Mouse (Mus musculus) embryonic facial prominence, embryonic 11.5 days (tissue): Measurements from ENCODE around the gene Cacna2d4. TPM values are rescaled to one million over a fixed set of nuclear protein-coding genes. Genes with fewer than 3 reads are reported as not detected.

Source experiments
- ATAC-seq: fragments of 200-750 bp; cut with Nextera tagmentation; replicated peaks from 2 replicates; pipeline ENCODE4 v1.8.0; 2017; ENCODE audit warnings: low read depth; ENCODE audit not compliant: insufficient number of reproducible peaks, low FRiP score, low TSS enrichment
- DNase-seq: peaks from one replicate; pipeline ENCODE4 v3.0.0-alpha.2; 2015; ENCODE audit warnings: low spot score
- H3K27ac ChIP-seq: fragments of 300-500 bp; sonication (generic); replicated peaks from 2 replicates; pipeline ENCODE4 v1.5.1; 2014; ENCODE audit warnings: mild to moderate bottlenecking, low read depth, low read length, control low read depth
- H3K27me3 ChIP-seq: fragments of 300-500 bp; sonication (generic); 2 replicates; pipeline ENCODE4 v1.6.1; 2014; ENCODE audit warnings: mild to moderate bottlenecking, low read length, moderate library complexity, mixed read lengths; ENCODE audit not compliant: control insufficient read depth, insufficient read depth
- H3K36me3 ChIP-seq: fragments of 300-500 bp; sonication (generic); replicated peaks from 2 replicates; pipeline ENCODE4 v1.6.1; 2014; ENCODE audit warnings: low read depth, mild to moderate bottlenecking, low read length, moderate library complexity, mixed read lengths; ENCODE audit not compliant: control insufficient read depth, insufficient read depth
- H3K4me1 ChIP-seq: fragments of 300-500 bp; sonication (generic); 2 replicates; pipeline ENCODE4 v1.6.1; 2014; ENCODE audit warnings: low read length, mixed read lengths; ENCODE audit not compliant: control insufficient read depth, insufficient read depth
- H3K4me2 ChIP-seq: fragments of 300-500 bp; sonication (generic); 2 replicates; pipeline ENCODE4 v1.6.1; 2014; ENCODE audit warnings: low read depth, mild to moderate bottlenecking, control low read depth, low read length, moderate library complexity
- H3K4me3 ChIP-seq: fragments of 300-500 bp; sonication (generic); 2 replicates; pipeline ENCODE4 v1.5.1; 2014; ENCODE audit warnings: low read depth, low read length, control low read depth
- H3K9ac ChIP-seq: fragments of 300-500 bp; sonication (generic); replicated peaks from 2 replicates; pipeline ENCODE4 v1.6.1; 2014; ENCODE audit warnings: mild to moderate bottlenecking, control low read depth, low read length
- H3K9me3 ChIP-seq: fragments of 300-500 bp; sonication (generic); replicated peaks from 2 replicates; pipeline ENCODE4 v1.6.1; 2016; ENCODE audit warnings: mild to moderate bottlenecking, low read length, inconsistent platforms, mixed read lengths; ENCODE audit not compliant: control insufficient read depth
- WGBS: fragments of 180-500 bp; shearing (Covaris S2); extraction: QIAGEN DNeasy Blood & Tissue Kit; methylation state at CpG from one replicate; pipeline ENCODE4 v1.1.7; 2014; 5-methylcytosine and 5-hydroxymethylcytosine counted together
- polyA plus RNA-seq: library from polyadenylated mRNA; unstranded; fragments of >200 nt; fragmentation: Nextera tagmentation; extraction: Ambion mirVana; gene quantifications from 2 replicates; pipeline ENCODE4 v1.2.1, GENCODE M21; 2014

Cacna2d4 gene
- polyA plus RNA-seq = not detected in 2 replicates

DNA sequence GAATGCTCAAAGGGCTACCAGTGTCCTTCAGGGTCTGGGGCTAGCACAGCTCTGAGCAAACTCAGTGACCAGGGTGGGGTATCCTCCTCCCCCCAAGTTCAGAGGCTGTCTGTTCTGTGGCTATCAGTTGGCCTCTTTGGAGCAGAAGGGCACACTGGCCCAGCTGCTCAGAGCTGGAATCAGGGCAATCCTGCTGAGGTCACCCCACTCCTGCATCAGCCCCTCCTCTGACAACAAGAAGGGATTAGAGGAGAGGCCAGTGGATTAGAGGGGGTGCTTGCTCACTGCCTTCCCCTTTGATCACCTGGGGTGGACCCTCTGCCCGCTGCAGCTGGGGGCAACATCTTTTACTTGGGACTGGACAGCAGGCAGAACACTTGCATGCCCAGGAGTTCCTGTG is at the start of gene Cacna2d4:
TSS of gene Cacna2d4 (plus strand) at position 286 of the 400 bp plus-strand sequence.
- Histone ChIP-seq H3K9me3 (no peaks in the 10 kb centered on the region), H3K4me1 (no peaks in the 10 kb centered on the region; the same call in 1 of the 2 replicates), H3K36me3 (no peaks in the 10 kb centered on the region), H3K4me3 (no peak within 1 kb of the TSS), H3K4me2 (no peak within 1 kb of the TSS), H3K27me3 (no peaks in the 10 kb centered on the region), H3K27ac (no peak within 1 kb of the TSS), H3K9ac (no peak within 1 kb of the TSS)
- DNase-seq = no peak
- no peak for ATAC-seq
- 54% methylated on average over 1 of the region's 1 CpGs for WGBS

DNA sequence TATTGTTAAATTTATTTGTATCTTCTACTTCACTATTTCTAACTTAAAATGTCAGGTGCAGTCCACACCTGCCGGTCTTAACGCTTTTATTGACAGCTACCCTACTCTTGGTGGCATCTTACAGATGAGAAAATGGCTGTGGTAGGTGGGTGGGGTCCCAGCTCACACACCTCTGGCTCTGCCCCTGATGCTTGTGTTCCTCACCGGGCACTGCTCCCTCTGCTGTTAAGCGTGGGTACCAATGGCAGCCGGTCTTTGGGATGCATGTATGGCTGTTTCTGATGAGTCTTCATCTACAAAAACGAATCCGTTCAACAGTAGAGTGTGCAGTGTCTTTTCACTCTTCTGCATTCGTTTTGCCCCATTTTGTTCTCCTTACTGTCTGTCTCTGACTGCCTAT is 49.7 kb upstream of the Cacna2d4 start:
- H3K4me1 ChIP-seq = no peaks in the 10 kb centered on the region
- no peak overlapping the region for H3K4me2 ChIP-seq
- H3K9me3 ChIP-seq = no peaks in the 10 kb centered on the region
- no peak overlapping the region for H3K27ac ChIP-seq
- WGBS = 65% methylated on average over 8 of the region's 8 CpGs
- no peak overlapping the region for H3K4me3 ChIP-seq
- H3K27me3 ChIP-seq = no peaks in the 10 kb centered on the region
- H3K36me3 ChIP-seq = no peaks in the 10 kb centered on the region
- H3K9ac ChIP-seq = no peak overlapping the region
- DNase-seq = peak; percentile 18
- no peak for ATAC-seq

DNA sequence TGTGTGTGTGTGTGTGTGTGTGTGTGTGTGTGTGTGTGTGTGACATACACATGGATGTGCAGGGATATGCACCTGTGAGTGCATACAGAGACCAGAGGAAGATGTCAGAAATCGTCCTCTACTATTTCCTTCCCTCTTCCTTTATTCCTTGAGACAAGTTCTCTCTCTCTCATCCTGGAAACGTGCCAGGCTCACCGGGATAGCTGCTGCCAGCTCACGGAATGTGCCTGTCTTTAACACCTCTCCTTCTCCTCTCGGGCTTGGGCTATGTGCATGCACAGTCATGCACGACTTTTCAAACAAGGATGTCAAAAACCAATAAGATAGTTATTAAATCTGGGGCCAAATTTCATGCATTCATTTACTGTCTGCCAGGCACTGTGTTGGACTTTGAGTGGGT is 48.7 kb upstream of the Cacna2d4 start:
- no peaks in the 10 kb centered on the region for H3K27me3 ChIP-seq
- 87% methylated on average over 6 of the region's 6 CpGs for WGBS
- no peak for ATAC-seq
- H3K4me2 ChIP-seq = no peak overlapping the region
- no peaks in the 10 kb centered on the region; the same call in 1 of the 2 replicates for H3K36me3 ChIP-seq
- no peak for DNase-seq
- H3K27ac ChIP-seq = no peak overlapping the region
- H3K9me3 ChIP-seq = no peaks in the 10 kb centered on the region
- no peaks in the 10 kb centered on the region for H3K4me1 ChIP-seq
- no peak overlapping the region for H3K9ac ChIP-seq
- H3K4me3 ChIP-seq = no peak overlapping the region

DNA sequence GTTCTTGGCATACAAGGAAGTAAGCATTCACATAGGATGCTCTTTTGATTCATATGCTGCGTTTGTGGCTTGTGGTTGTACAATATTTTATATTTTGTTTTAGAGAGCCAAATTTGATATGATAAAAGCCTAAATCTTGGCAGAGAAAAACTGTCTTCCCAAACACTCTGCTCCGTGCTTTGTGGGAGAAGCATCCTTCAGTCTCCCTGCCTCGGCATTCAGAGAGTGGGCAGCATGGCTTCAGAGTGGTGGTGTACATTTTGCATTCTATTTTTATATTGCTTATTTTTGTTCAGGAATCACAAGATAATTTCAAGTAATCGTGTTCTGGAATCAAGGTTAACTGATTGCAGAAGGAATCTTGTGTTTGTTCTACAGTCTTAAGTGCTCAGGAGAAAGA is 44.8 kb upstream of the Cacna2d4 start:
- Histone ChIP-seq H3K4me1 (no peaks in the 10 kb centered on the region), H3K36me3 (no peaks in the 10 kb centered on the region; the same call in 1 of the 2 replicates), H3K9me3 (no peaks in the 10 kb centered on the region), H3K4me2 (no peak overlapping the region), H3K9ac (no peak overlapping the region), H3K27me3 (no peaks in the 10 kb centered on the region), H3K27ac (no peak overlapping the region), H3K4me3 (no peak overlapping the region)
- 89% methylated on average over 4 of the region's 4 CpGs for WGBS
- ATAC-seq = no peak
- DNase-seq = no peak

DNA sequence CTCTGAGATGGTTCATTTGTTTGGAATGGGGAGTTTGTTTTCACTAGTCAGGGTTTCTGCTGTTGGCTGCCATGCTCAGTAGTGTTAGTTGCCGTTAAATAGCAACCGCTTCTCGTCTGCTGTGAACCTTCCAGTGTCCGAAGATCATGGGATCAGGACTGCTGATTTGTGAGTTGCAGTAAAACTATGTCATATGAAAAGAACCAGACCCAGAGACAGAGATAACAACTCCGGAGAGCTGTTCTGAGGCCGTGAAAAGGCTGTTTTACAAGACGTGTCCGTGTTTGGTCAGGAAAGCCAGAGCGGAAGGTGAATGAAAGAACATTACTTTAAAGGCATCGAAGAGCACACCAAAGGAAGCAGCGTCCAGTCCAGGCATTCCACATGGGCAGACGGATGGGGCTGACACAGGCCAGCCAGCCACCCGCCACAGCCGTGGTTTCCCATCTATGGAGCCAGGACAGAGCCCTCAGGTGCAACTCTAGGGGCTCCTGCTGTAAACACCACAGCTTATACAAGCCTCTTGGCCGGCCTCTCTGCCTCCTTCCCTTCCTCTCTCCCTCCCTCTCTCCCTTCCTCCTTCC is 42.7 kb upstream of the Cacna2d4 start:
- no peak overlapping the region for H3K4me2 ChIP-seq
- H3K27ac ChIP-seq = no peak overlapping the region
- 78% methylated on average over 15 of the region's 15 CpGs for WGBS
- no peak overlapping the region for H3K4me3 ChIP-seq
- H3K9me3 ChIP-seq = no peaks in the 10 kb centered on the region
- ATAC-seq = no peak
- no peak overlapping the region for H3K9ac ChIP-seq
- DNase-seq = no peak
- no peaks in the 10 kb centered on the region for H3K27me3 ChIP-seq
- H3K36me3 ChIP-seq = no peaks in the 10 kb centered on the region; the same call in 1 of the 2 replicates
- H3K4me1 ChIP-seq = no peaks in the 10 kb centered on the region

DNA sequence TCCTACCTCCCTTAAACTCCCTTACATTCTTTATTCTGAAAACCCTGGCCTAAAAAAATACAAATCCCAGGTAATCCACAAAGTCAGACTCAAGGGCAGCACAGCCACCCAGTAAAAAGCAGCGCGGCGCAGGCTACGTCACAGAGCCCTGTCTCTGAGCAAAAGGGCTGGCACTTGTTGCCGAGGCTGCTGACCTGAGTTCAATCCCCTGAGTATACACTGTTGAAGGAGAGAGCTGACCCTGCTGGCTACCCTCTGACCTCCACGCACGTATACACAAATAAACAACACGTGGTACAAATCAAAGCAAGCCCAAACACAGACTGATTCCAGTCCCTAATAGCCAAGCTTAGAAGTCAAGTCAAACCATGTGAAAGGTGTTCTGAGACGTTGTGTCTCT is 42.2 kb upstream of the Cacna2d4 start:
- no peak for DNase-seq
- Histone ChIP-seq H3K27ac (no peak overlapping the region), H3K4me3 (no peak overlapping the region), H3K36me3 (no peaks in the 10 kb centered on the region; the same call in 1 of the 2 replicates), H3K4me2 (no peak overlapping the region), H3K9ac (no peak overlapping the region), H3K27me3 (no peaks in the 10 kb centered on the region), H3K4me1 (no peaks in the 10 kb centered on the region), H3K9me3 (no peaks in the 10 kb centered on the region)
- 41% methylated on average over 9 of the region's 9 CpGs for WGBS
- no peak for ATAC-seq

DNA sequence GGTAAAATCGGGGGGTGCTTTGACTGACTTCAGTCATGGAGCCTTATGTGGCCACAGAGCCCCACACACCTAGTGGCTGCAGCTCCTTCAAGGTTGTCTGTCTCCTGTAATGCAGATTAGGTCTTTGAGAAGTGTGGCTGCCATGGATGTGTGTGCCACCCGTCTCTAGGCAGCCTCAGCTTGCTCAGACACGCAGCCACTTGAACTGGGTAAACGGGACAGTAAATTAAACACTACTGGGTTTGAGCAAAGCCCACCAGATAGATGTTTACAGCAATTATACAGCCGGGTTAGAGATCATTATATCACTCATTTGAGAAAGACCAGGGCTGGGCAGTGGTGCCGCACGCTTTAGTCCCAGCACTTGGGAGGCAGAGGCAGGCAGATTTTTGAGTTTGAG is 41.7 kb upstream of the Cacna2d4 start:
- H3K27me3 ChIP-seq = no peaks in the 10 kb centered on the region
- no peak overlapping the region for H3K4me3 ChIP-seq
- no peak overlapping the region for H3K27ac ChIP-seq
- no peak overlapping the region for H3K4me2 ChIP-seq
- DNase-seq (no peak), ATAC-seq (no peak)
- no peaks in the 10 kb centered on the region for H3K4me1 ChIP-seq
- H3K9me3 ChIP-seq = no peaks in the 10 kb centered on the region
- no peak overlapping the region for H3K9ac ChIP-seq
- H3K36me3 ChIP-seq = no peaks in the 10 kb centered on the region; the same call in 1 of the 2 replicates
- 68% methylated on average over 7 of the region's 7 CpGs for WGBS

DNA sequence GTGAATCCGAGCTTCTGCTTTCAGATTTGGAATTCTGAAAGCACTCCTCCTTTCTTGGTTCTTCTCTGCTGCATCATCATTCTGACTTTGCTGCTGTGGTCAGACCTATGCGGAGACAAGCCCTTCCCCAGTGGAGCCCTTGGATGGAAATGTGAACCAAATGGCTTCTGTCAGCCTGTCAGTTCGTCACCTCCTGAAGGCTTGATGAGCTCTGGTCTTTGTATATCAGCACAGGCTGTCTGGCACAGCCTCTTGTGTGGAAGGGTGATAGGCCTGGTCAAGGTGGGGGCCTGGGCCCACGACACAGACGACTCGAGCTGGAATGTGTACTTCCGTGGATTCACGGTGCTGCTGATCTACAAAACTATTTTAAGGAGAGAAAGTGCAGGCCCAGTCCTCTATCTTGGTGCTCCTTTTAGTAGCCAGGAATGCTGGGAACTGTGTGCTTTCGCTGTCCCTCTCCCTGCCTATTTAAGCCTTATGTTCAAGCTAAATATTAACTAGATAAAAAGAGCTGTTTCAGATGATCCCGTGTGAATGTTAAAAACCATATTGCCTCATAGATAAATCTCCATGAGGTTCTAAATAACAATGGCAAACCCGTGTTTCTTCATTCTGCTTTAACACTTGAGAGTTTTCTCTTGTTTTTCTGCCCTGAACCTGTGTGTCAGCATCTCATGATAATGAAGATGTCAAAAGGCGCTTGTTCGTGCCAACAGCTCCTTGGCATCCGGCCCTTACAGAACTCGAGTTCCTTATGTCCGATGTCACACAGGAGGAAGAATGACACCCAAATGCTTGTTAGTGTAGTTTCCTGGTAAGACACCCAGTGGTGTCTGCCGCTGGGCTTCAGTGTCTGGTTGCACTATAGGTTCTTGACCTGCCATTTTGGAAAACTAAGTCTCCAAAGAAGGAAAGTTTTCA is 39.7 kb upstream of the Cacna2d4 start, which contains the start of gene Cacna1c:
TSS of gene Cacna1c (minus strand) at position 37 of the 924 bp plus-strand sequence.
- 83% methylated on average over 17 of the region's 17 CpGs for WGBS
- no peaks in the 10 kb centered on the region for H3K4me1 ChIP-seq
- H3K4me2 ChIP-seq = no peak within 1 kb of the TSS
- H3K9me3 ChIP-seq = no peaks in the 10 kb centered on the region
- H3K27ac ChIP-seq = no peak within 1 kb of the TSS
- ATAC-seq (no peak), DNase-seq (no peak)
- H3K4me3 ChIP-seq = no peak within 1 kb of the TSS
- H3K27me3 ChIP-seq = no peaks in the 10 kb centered on the region
- no peak within 1 kb of the TSS for H3K9ac ChIP-seq
- H3K36me3 ChIP-seq = no peaks in the 10 kb centered on the region; the same call in 1 of the 2 replicates
